Mouse (Mus musculus): ENCODE measurements at regions not wholly inside any gene's neighbourhood (a gene's known extent, or its start where the extent isn't known, plus 50 kb on each side); places are given as distances from the start of the nearest gene placed in this dataset.

DNA sequence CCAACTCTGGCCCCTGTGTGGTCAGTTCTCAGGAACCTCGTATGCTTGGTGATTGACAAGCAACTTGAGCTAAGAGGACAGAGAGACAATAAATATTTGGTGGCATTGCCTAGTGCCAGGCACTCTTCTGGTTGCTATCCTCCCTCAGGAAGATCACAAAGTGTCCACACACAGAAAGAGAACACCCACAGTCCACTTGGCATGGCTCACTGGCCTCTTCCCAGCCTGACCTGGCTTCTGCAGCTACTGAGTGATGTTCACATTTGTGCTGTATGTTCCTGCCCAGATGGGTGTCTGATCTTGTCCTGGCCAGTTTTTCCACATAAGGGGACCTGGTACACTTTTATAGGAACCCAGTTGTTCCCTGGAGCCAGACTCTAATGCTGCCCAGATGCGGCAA is 136.8 kb upstream of the Zfp703 start:
- DNase-seq (ENCODE audit: low read depth, low spot score) = peak; percentile 60

DNA sequence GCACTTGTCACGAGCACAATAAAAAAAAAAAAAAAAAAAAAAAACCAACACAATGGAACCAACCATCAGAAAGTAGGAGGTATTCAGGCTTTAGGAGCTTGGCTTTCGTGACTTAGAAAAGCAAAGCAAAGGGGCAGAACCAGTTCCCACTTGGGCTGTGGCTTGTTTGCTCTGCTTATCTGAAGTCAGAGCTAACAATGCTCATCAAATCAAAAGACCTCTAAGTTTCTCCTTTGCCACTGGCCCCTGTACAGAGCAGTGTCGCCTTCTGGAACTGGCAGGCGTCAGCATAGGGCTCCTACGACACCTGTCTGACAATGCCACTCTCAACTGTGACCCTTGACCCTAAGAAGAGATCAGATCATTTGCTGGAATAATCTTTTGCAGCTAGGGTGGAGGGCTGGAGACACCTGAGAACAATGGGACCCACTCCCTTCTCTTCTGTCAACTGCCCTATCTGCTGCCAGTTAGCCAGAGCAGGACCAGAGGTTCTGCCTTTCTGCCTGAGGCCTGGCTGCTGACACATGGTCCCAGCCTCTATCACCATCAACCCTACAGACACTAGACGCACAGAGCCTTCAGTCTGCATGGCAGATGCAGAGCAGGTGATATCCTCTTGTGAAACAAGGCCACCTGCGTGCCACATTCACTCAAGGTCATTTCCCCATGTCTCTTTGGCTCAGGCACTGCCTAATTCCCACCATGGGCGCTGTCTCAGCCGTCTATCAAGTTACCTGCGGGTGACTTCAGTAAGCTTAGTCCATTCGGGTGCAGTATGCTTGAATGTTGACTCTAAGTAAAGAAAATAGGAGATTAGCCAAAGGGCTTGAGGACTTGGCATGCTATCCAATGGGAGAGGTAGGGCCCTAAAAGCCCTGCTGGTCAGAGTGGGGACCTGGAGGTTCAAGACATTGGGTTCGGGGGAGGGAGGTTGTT is 136.1 kb upstream of the Zfp703 start:
- no peak for DNase-seq (ENCODE audit: low read depth, low spot score)

DNA sequence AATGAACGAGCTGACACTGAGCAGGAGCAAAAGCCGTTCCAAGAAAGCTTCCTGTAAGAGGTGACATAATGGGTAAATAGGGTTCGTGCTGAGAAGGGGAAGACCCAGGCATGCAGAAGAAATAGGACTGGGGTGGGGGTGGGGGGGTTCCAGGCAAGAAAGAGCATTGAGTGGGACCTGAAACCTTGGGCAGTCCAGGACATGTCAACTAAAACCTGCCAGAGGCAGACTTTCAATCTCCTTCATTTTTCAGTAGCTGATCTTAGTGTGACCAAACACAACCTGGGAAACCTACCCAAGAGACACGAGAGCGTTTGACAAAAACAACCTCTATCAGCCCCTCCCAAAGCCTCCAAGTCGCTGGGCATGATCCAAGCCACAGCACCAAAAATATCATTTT is 133.4 kb upstream of the Zfp703 start:
- DNase-seq (ENCODE audit: low read depth, low spot score) = no peak

DNA sequence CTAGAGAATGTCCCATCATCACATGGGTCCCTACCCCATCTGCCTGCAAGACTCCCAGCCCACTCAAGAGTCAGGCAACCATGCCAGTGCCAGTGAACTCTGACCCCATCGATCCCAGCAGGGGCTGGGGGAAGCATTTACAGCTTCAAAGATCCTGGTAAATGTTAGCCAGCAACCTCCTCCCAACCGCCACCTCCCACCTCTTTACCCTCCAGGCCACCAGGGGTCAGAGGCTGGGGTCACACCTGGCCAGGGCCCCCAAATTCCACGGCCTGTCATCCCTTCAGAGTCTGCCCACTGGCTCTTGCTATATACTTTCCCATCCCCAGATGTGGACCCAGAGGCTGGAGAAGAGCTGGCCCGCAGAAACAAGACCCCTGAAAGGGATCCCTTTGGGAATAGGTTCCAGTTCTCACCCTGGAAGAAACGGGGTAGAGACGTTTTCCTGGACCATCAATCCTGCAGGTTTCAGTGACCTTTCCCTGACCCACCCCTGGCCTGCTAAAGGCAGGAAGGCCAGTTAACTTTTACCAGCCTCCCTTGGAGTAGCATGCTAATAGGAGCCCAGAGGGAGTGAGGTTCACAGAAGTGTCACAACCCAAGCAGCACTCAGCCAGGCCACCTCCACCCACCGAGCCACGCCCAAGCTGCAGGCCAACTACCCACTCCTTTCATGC is 132.9 kb upstream of the Zfp703 start:
- DNase-seq (ENCODE audit: low read depth, low spot score) = no peak

DNA sequence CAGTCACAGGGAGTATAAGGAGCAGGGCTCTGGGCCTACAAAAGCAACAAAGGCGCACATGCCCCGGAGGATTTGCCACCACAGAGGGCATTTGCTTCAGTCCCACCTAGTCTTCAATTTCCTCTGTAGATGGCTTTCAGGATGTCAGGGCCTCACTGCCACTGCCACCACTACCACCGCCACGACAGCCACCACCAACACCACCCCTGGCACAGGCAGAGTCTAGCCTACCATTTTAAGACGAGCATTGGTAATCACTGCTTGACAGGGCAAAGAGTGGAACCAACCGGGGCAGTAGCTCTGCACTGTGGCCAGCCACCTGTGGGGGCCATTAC is 132.3 kb upstream of the Zfp703 start:
- DNase-seq (ENCODE audit: low read depth, low spot score) = no peak

DNA sequence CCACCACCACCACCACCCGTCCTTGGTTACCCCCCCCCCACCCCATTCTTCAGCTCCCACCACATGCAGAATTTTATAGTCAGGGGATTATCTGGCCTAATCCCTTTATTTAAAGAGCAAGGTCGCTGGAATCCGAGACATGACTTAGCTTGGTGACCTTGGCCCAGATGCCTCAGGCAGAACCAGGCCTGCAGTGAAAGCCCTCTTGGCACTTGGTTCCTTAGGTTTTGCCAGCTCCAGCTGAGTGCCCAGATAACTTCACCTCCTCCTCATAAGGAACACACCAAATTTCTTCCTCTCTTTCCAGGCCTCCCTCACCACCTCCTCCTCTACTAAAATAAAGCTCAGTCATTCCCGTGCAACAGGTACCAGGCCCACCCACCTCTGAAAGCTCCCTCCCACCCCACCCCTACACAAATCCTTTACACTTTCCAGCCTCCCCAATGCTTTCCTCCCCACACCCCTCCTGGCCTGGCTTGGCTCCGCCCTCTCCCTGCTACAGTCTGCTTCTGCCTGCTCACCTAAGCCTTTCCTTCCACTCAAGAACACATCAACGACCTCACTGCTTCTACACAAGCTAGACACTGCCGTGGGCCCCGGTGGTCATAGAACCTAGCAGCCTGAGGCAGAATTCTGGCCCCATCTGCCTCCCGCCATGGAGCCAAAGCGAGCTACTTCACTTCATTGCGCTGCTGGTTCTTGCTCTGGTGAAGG is 131.5 kb upstream of the Zfp703 start:
- DNase-seq (ENCODE audit: low read depth, low spot score) = peak; percentile 50

DNA sequence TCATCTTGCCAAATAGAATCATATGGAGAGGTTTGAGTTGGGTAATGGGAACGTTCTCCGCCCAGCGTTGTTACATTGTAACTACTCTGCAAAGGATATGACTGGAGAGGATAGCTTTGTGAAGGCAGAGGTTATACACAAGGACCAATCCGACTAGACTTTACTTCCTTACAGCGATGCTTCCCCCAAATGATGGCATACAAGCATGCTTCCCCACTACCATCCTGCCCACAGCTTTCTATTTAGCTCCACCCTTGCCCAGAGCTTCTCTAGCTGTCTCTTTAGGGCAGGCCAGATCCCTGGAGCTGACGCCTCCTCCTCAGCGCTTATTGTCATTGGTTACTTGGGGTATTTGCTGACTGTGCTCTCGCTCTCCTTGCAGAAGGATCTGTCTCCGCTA is 130.1 kb upstream of the Zfp703 start:
- DNase-seq (ENCODE audit: low read depth, low spot score) = no peak

DNA sequence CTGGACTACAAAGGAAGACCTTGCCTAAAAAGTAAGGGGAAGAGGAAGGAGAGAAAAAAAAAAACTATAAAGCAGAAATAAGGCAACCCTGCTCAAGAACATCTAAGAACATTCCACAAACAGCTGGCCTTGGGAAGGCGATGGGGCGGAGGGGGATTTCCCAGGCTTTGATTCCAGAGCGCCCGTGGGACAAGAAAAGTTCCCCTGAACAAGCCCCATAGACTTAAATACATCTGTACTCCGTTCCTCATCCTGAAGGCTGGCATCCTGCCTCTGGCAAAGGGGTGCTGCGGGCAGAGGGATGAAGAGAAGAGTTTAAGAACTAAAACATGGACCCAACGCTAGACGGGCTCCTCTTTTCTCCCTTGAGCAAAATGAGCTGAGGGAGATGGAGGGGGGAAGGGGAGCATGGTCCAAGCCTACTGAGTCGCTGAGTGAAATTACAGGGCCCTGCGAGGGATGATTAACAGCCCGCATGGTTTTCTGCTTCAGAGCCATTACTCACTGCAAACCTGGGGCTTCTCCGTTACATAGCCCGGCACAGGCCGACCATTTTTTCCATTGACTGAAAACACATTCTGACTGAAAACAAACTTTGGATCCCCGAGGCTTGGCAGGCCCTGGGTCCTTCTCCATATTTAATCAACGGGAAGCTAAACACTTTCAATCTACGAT is 128.9 kb upstream of the Zfp703 start:
- no peak for DNase-seq (ENCODE audit: low read depth, low spot score)

DNA sequence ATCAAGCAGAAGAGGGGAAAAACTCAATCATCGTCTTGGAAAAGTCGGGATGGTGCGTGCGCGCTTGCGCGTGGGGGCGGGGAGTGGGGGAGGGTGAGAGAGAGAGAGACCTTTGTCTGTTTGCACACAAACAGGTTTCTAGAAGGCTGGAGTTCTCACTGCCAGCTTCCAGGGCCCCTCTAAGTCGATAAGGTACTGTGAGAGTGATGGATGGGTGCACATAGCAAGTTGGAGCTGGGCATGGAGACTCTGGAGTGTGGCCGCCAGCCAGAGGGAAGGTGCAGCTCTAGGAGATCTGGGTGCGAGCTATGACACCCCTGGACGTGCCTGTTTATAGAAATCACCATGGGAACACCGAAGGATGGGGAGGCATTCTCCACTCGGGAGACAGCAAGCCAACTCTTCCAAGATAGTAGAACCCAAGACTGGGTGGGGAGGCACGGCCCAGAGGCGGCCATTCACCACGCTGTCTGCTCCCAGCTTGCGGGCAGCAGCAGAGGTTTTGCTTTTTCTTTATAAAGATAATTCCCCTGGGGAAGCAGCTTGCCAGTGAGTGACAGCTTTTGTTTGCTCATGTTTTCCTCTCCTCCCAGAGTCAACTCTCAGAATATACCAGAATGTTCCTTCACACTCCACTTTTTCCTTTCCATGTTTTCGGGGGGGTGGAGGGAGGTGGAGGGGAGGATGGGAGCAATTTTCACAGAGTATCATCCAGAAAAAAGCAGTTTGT is 128.0 kb upstream of the Zfp703 start:
- peak; percentile 39 for DNase-seq (ENCODE audit: low read depth, low spot score)

DNA sequence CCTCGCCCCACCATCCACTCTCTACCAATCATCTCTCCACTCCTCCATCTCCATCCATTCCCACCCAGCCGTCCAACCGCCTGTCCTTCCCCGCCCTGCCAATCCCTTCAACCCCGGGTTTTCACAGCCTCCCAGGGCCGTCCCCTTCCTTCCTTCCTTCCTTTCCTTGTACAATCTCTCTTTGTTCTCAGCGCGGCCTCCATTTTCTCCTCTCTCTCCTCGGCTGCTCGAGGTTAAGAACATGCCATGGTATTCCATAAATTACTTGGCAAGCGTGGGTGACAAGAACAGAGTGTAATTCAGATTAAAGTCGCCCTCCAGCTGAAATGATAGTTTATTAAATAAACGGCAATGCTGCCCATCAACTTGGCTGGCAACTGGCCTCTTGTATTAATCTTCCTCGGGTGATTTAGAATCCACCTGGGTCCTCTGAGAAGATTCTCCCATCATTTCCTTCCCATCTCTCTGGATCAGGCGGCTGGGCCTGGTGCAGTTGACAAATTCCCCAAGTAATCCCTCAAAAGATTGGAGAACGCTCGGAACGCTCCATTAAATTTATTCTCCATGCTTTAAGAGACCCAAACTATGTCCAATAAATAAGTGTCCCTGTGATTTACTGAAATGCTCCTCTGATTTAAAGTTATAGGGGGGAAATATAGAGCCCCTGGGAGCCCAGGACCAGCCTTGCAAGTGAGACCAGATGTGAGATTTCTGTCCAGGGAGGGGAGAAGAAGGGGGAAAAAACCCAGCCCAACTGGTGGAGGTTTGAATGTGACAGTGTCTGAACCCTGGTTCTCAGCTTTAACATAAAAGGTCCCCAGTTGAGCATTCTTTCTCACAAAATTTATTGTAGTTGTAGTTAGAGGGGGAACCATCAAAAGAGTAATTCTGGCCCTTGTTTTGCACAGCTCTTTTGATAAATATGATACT is 125.0 kb upstream of the Zfp703 start:
- DNase-seq (ENCODE audit: low read depth, low spot score) = no peak

DNA sequence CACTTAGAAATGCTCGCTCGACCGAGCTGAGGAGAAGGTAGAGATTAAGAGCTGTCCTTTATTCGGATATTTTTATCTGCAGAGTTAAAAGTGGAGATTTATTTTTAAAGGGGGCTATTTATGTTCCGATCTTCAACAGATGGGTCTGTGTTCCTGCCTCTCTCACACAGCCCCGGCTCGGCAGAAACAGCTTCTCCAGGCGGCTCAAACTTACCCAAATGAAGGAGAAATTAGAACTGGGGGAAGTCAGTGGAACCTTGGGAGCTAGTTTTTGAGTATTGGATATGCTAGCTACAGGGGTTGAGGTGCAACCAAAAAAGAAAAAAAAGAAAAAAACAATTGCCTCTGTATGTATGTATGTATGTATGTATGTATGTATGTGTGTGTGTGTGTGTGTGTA is 124.2 kb upstream of the Zfp703 start:
- no peak for DNase-seq (ENCODE audit: low read depth, low spot score)

DNA sequence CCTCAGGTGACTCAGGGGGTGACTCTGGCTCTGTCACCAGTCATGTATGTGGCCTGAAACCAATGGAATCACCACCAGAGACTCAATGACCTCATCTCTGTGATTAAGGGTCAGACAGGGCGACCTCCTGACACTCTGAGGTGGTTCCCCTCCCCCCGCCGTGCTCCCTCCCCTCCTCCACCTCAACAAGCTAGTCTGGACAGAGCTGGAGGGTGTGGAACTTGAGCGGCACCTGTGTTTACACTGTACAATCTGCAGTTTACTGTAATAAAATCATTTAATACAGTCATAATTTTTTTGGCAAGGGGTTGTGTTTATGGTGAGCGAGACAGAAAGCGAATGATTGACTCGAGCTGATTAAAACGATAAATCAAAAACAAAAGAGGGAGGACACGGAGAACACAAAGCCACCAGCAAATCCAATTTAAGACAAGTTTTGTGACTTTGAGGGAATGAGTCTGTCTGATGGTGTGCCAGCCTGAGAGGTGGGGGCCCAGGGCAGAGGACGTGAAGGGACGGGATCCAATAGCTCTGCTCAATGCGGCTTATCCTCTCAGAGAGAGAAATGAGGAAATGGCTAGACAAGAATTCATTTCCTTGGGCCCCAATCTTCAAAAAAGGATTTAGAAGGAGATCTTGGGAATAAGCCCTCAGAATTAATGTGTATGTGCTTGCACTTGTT is 122.4 kb upstream of the Zfp703 start:
- no peak for DNase-seq (ENCODE audit: low read depth, low spot score)

DNA sequence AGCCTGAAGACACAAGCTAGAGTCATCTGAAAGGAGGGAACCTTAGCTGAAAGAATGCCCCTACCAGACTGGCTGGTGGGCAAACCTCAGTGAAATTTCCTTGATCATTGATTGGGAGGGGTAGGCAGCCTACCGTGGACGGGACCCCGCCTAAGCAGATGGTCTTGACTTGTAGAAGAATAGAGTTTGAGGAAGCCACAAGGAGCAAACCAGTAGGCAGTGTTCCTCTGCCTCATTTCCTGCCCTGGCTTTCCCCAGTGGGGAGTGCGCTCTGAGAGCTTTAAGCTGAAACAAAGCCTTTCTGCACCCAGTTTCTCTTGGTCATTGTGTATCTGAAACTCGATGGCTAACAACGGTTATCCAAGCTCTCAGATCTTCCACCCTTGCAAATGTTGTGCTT is 121.9 kb upstream of the Zfp703 start:
- no peak for DNase-seq (ENCODE audit: low read depth, low spot score)

DNA sequence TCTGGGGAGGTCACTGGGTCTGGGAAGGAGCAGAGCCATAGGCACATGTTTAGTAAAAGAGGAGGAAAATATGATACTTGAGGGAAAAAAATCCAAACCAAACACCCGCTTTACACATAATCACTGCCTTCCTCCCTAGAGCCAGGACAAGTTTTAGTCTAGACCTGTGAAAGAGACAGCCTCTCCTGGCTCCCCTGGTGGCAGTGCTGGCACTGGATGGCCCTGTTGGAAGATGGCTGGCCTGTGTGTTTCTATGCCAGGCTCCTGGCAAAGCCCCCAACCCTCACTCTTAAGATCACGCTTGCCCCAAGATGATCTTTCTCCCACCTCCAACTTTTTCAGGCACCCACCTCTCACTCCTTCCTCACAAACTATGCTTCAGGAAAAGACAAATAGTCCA is 112.6 kb upstream of the Zfp703 start:
- no peak for DNase-seq (ENCODE audit: low read depth, low spot score)

DNA sequence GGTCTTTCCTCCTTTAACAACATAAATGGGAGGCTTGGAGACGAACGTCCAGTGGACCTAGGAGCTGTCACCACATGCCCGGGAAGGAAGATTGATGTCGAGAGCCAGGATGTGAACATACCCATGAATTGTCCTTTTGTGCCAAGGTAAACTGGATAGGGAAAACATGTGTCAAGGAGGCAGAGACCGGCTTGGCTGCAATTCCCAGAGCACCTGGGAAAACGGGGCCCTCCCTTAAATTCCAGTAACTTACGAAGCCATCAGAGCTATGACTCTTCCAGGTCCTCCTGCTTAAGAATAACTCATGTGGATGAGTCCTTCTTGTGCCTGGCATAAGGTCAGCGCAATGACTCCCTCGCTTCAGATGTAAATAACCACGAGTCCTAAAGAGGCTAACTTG is 112.2 kb upstream of the Zfp703 start:
- DNase-seq (ENCODE audit: low read depth, low spot score) = no peak

DNA sequence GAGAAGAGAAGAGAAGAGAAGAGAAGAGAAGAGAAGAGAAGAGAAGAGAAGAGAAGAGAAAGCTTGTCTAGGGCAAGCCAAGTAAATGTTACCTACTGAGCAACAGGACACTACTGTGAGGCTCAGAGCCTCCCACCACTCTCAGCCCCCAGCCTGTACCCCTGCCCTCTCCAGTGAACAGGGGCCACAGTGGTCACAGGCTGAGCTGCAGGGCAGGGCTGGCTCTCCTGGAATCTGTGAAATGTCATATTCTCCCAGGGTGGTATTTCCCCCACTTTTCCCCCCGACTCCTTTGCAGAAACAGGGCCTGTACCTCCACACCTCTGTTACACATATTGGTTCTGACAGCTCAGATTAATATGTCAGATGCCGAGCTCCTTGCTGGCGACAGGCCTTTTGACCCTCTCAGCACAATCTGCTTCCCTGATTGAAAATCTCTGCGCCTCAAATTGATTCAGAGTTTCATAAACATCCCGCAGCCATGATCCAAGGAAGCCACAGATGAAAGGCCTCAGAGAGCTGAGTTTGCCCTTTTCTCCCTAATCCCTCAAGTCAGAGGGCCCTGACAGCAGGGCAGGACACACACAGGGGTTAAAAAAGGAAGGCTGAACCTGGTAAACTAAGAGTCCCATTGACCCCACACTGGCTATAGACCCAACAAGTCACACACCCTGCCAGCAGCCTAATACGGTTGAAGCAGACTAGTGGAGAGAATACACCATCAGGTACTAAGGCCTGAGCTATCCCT is 108.8 kb upstream of the Zfp703 start:
- DNase-seq (ENCODE audit: low read depth, low spot score) = no peak

DNA sequence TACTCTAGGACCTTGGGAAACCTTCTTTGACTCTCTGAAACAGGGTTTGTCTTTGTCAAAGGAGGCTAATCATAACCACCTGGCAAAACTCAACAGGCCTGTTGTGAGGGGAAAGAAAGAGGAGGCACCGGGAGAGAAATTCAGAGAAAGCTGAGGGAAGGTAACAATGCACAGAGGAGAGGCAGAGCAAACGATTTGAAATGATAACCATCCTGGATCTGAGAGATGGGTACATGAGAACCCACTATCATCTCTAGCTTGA is 108.3 kb upstream of the Zfp703 start:
- DNase-seq (ENCODE audit: low read depth, low spot score) = no peak

DNA sequence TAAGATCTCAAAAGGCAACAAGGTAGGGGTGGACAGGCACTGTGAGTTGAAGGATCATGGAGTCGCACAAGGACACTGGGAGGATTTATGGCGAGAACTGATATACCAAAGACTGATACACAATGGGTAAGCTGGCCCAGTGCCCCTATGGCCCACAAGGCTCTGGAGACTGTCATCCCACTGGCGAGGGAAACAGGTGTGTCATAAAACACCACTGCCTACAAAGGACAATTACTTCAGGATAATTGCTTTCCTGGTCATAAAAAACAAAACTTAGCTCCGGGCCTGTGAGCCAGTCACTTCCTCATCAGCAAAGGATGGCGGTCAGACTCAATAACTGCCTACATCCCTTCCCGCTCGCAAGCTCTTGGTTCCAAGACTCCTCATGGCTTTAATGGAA is 105.3 kb upstream of the Zfp703 start:
- no peak for DNase-seq (ENCODE audit: low read depth, low spot score)

DNA sequence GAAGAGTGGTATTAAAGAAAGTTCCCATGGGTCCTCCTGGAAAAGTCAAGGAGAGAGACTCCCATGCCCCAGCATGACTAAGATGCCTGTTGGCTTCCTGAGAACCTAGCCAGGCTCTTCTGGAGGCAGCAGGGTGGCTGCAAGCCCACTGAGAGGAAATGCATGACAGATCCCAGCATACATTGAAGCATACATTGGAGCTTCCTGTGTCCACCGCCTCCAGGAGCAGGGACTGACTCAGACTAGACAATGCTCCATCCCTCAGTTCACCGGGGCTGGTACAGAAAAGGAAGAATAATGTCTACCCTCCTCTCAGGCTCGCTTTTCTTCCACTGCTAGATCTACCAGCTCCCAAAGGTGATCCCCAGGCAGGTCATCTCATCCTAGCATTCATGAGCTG is 104.7 kb upstream of the Zfp703 start:
- no peak for DNase-seq (ENCODE audit: low read depth, low spot score)

Measured in skeletal muscle tissue, adult 2 months (tissue).